Comparison of ENCODE assay signal across 7 mouse cellular contexts in the genomic region with DNA sequence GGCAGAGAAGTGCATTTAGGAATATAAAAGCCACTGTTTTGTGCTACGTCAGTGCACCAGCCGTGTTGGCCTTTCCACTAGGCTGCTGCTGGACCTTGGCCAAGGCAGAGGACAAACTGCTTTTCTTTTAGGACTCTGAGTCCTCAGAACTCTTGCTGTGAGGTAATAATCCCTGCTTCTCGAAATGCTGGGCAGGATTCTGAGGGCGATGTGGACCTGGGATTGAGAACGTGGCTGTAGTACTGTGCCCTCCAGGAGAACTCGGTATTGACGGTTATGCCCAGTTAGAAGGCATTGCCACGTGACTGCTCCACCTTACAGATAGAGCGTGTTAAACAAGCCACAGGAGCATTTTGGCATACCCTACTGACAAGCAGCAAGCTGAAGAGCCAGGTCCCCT.
A peak's percentile ranks its signal among the peaks of the same experiment; 100 is the strongest.
DNase-seq lines count a peak whose midpoint lies in the region; ATAC-seq and TF ChIP-seq lines count a peak whose summit lies in the region.

No protein-coding gene starts in this region.

- peak; percentile 5 to 10 for DNase-seq in lung, adult 18-20 months
- DNase-seq in lung, postnatal 25 days (ENCODE audit: low spot score): no peak
- peak; percentile 46 for DNase-seq in cerebellum, adult 9-10 months
- peak; percentile 70 to 84 for DNase-seq in kidney, adult 8-10 months
- DNase-seq in limb, embryonic 14.5 days (ENCODE audit: low spot score): peak; percentile 31
- no peak for DNase-seq in spleen, adult 12 weeks (ENCODE audit: low spot score)

- no peak overlapping the region for H3K27ac ChIP-seq in limb, embryonic 14.5 days (replicated peaks; ENCODE audit: low read depth, low read length)
- no peak overlapping the region for H3K27ac ChIP-seq in liver, embryonic 12.5 days

- H3K4me2 ChIP-seq in limb, embryonic 14.5 days (replicated peaks; ENCODE audit: low read depth, low read length, severe bottlenecking): no peak overlapping the region
- no peak overlapping the region for H3K4me2 ChIP-seq in liver, embryonic 12.5 days

- H3K4me3 ChIP-seq in limb, embryonic 14.5 days (replicated peaks; ENCODE audit: low read length): no peak overlapping the region
- no peak overlapping the region for H3K4me3 ChIP-seq in liver, embryonic 12.5 days

- H3K27me3 ChIP-seq in limb, embryonic 14.5 days (ENCODE audit: control insufficient read depth, insufficient read depth, low read length): no peaks in the 10 kb centered on the region
- no peaks in the 10 kb centered on the region for H3K27me3 ChIP-seq in liver, embryonic 12.5 days (replicated peaks)

- TF ChIP-seq POLR2A in limb, embryonic 14.5 days (IDR thresholded peaks at IDR 0.05; ENCODE audit: borderline replicate concordance, extremely low read depth, insufficient read depth, insufficient read length): no peak

- ATAC-seq in limb, embryonic 14.5 days (ENCODE audit: low FRiP score, low read depth): no peak
- no peak for ATAC-seq in liver, embryonic 12.5 days

- H3K9ac ChIP-seq in limb, embryonic 14.5 days (ENCODE audit: low read depth, low read length, severe bottlenecking): no peak overlapping the region
- H3K9ac ChIP-seq in liver, embryonic 12.5 days: no peak overlapping the region

- no peaks in the 10 kb centered on the region for H3K4me1 ChIP-seq in limb, embryonic 14.5 days (ENCODE audit: control insufficient read depth, insufficient read depth, low read length)
- H3K4me1 ChIP-seq in liver, embryonic 12.5 days: no peaks in the 10 kb centered on the region

- WGBS in limb, embryonic 14.5 days: 64% methylated on average over 9 of the region's 9 CpGs
- 73% methylated on average over 9 of the region's 9 CpGs for WGBS in liver, embryonic 12.5 days (ENCODE audit: insufficient replicate concordance)

- no peaks in the 10 kb centered on the region for H3K9me3 ChIP-seq in limb, embryonic 14.5 days (ENCODE audit: control insufficient read depth, low read length)
- no peaks in the 10 kb centered on the region for H3K9me3 ChIP-seq in liver, embryonic 12.5 days (replicated peaks)

- no peaks in the 10 kb centered on the region for H3K36me3 ChIP-seq in limb, embryonic 14.5 days (ENCODE audit: control insufficient read depth, insufficient read depth, low read length)
- no peaks in the 10 kb centered on the region for H3K36me3 ChIP-seq in liver, embryonic 12.5 days

Comparison
In these comparisons a context has a peak if more than half of its experiments do, and no peak if none do; other contexts are left out.
1. DNase-seq: peak in lung, adult 18-20 months (2 of 2), cerebellum, adult 9-10 months (single experiment), kidney, adult 8-10 months (2 of 2) and limb, embryonic 14.5 days (single experiment); none in lung, postnatal 25 days (single experiment) and spleen, adult 12 weeks (single experiment).